Mouse (Mus musculus) thymus, adult 2 months (tissue): ENCODE data around the gene Smg6.

Source experiments
- CTCF ChIP-seq: fragments of 200-500 bp; IDR thresholded peaks from 2 replicates; pipeline ENCODE4 v1.5.1; 2012; ENCODE audit warnings: mild to moderate bottlenecking, control low read depth, low read length, moderate library complexity, borderline replicate concordance; ENCODE audit not compliant: control insufficient read depth, poor library complexity, insufficient read depth; ENCODE audit errors: extremely low read depth
- POLR2A ChIP-seq: fragments of 200-500 bp; IDR thresholded peaks from 2 replicates; pipeline ENCODE4 v1.6.1; 2012; ENCODE audit warnings: mild to moderate bottlenecking, low read length, control low read depth, moderate library complexity; ENCODE audit not compliant: control insufficient read depth, poor library complexity, insufficient read depth; ENCODE audit errors: extremely low read depth

- no peak for TF ChIP-seq CTCF
- no peak for TF ChIP-seq POLR2A
These were observed 237.8 kb downstream of the Smg6 start for GRCm38 (mm10) chr11:75163379-75163778.
